Mouse (Mus musculus): ENCODE results near the gene Lrrc1.

- TF ChIP-seq CTCF (IDR thresholded peaks at IDR 0.05; ENCODE audit: low read depth) (no peak), EP300 (optimal IDR thresholded peaks at IDR 0.05) (no peak)
Observed at GRCm38 (mm10) chr9:77587616-77588015, 42.9 kb upstream of the Lrrc1 start.

All from stomach, postnatal 0 days (tissue).